Mouse (Mus musculus) intestine, postnatal 0 days (tissue): ENCODE data around the gene Gm3233. TPM values are rescaled to one million over a fixed set of nuclear protein-coding genes. Genes with fewer than 3 reads are reported as not detected.
"Not testable (repeated sequence)": the region's sequence is repeated elsewhere in the genome, so short reads cannot be mapped to it uniquely, and the experiment has no call there.

ENCODE experiments used
- ATAC-seq: fragments of 200-750 bp; cut with Nextera tagmentation; 2 replicates; pipeline ENCODE4 v1.8.0; 2017; ENCODE audit warnings: mild to moderate bottlenecking, moderate TSS enrichment, moderate library complexity
- H3K27ac ChIP-seq: fragments of 300-500 bp; sonication (generic); 2 replicates; pipeline ENCODE4 v1.5.1; 2014; ENCODE audit warnings: mild to moderate bottlenecking, low read depth, low read length, moderate library complexity
- H3K27me3 ChIP-seq: fragments of 300-500 bp; sonication (generic); replicated peaks from 2 replicates; pipeline ENCODE4 v1.6.1; 2014; ENCODE audit warnings: low read length, mixed read lengths; ENCODE audit not compliant: control insufficient read depth, insufficient read depth
- H3K36me3 ChIP-seq: fragments of 300-500 bp; sonication (generic); 2 replicates; pipeline ENCODE4 v1.6.1; 2014; ENCODE audit warnings: mild to moderate bottlenecking, moderate library complexity; ENCODE audit not compliant: control insufficient read depth, insufficient read depth
- H3K4me1 ChIP-seq: fragments of 300-500 bp; sonication (generic); replicated peaks from 2 replicates; pipeline ENCODE4 v1.6.1; 2014; ENCODE audit warnings: antibody characterized with exemption, low read length, mixed read lengths; ENCODE audit not compliant: control insufficient read depth, insufficient read depth
- H3K4me2 ChIP-seq: fragments of 300-500 bp; sonication (generic); replicated peaks from 2 replicates; pipeline ENCODE4 v1.6.1; 2014; ENCODE audit warnings: low read depth, mild to moderate bottlenecking, moderate library complexity
- H3K4me3 ChIP-seq: fragments of 300-500 bp; sonication (generic); 2 replicates; pipeline ENCODE4 v1.5.1; 2014; ENCODE audit warnings: low read depth, low read length
- H3K9ac ChIP-seq: fragments of 300-500 bp; sonication (generic); 2 replicates; pipeline ENCODE4 v1.6.1; 2014; ENCODE audit warnings: mild to moderate bottlenecking, low read depth, low read length
- H3K9me3 ChIP-seq: fragments of 300-500 bp; sonication (generic); 2 replicates; pipeline ENCODE4 v1.6.1; 2016; ENCODE audit warnings: mixed run types; ENCODE audit not compliant: control insufficient read depth
- CTCF ChIP-seq: sonication (generic); IDR thresholded peaks from 2 replicates; pipeline ENCODE4 v1.5.1; 2016; ENCODE audit warnings: low read depth, mild to moderate bottlenecking, control low read depth, antibody characterized with exemption, moderate library complexity
- WGBS: fragments of 180-500 bp; shearing (Covaris S2); extraction: QIAGEN DNeasy Blood & Tissue Kit; methylation state at CpG from one replicate; pipeline ENCODE4 v1.1.7; 2014; 5-methylcytosine and 5-hydroxymethylcytosine counted together
- polyA plus RNA-seq: library from polyadenylated mRNA; unstranded; fragments of >200 nt; fragmentation: Nextera tagmentation; extraction: Ambion mirVana; gene quantifications from 2 replicates; pipeline ENCODE4 v1.2.1, GENCODE M21; 2015

The Gm3233 gene
- polyA plus RNA-seq, 1 experiment from 2014 or later: not detected

DNA sequence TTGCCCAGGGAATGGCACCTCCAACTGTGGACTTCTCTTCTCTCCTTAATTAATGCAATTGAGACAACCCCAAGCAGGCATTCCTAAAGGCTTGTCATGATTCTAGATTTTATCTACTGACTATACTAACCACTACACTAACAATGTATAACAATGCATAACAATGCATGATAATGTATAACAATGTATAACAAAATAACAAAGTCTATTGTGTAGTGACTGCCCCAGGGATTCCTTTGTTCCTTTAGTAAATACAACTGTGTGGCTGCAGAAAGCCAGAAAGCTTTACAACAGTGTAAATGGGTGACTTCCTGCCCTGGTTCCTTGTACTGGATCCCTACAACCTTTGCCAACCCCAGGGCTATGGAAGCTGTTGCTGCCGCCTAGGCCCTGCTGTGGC, 23.6 kb downstream of the Gm3233 start:
- 97% methylated on average over 1 of the region's 1 CpGs for WGBS
- TF ChIP-seq CTCF: no peak
- Histone ChIP-seq H3K4me2 (no peak overlapping the region), H3K9me3 (no peaks in the 10 kb centered on the region), H3K27ac (no peak overlapping the region), H3K4me3 (no peak overlapping the region), H3K4me1 (no peaks in the 10 kb centered on the region), H3K36me3 (no peaks in the 10 kb centered on the region), H3K9ac (no peak overlapping the region), H3K27me3 (no peaks in the 10 kb centered on the region)
- no peak for ATAC-seq

DNA sequence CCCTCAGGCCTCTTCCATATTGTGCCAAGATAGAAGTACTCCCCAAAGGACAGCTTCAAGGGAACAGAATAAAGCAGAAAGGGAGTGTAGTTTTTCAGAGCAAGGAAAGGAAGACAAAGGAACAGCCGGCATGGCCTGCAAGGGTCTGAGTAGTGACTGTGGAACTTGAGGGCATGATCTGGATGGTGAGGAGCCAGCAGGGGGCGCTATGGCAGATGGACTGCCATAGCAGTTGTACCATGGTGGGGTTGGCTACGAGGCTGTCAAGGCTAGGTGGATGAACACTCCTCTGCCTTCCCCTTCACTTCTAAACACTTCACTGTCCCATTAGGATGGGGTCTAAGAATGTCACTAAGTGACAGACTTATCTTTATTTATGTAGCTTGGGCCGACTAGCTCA, 30.2 kb downstream of the Gm3233 start:
- peak; percentile 64 for TF ChIP-seq CTCF
- 46% methylated on average over 4 of the region's 4 CpGs for WGBS
- Histone ChIP-seq H3K4me3 (no peak overlapping the region), H3K4me1 (no peaks in the 10 kb centered on the region), H3K9ac (no peak overlapping the region), H3K9me3 (no peaks in the 10 kb centered on the region), H3K27ac (no peak overlapping the region), H3K27me3 (no peaks in the 10 kb centered on the region), H3K4me2 (no peak overlapping the region), H3K36me3 (no peaks in the 10 kb centered on the region)
- ATAC-seq: no peak

DNA sequence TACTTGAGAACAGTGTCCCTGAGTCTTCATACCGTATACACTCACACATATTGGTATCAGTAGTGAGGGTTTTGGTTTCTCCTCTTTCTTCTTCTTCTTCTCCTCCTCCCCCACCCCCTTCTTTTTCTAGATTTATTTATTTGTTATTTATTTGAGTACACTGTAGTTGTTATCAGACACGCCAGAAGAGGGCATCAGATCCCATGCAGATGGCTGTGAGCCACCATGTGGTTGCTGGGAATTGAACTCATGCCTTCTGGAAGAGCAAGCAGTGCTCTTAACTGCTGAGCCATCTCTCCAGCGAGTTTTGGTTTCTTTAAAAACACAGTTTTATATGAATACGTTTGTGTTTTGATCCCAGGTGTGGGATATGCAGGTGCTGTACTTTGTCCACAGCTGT, 31.2 kb downstream of the Gm3233 start:
- ATAC-seq: no peak
- WGBS: 77% methylated on average over 4 of the region's 4 CpGs
- H3K4me3 ChIP-seq: no peak overlapping the region

DNA sequence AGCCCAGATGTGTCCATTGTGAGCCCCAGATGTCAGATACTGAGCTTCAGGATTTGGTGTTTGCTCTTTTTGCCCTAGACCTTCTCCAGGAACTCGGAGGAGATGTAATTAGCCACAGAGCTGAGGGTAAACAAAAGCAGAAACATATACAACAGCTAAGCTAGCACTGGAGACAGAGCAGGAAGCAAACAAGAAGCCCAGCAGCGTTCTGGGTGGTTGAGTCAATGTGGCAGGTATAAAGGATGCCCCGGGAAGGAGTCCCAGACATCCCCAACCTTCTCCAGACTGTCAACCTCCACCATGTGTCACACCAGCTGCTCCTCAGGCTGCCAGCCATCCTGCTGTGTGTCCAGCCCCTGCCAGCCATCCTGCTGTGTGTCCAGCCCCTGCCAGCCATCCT, 33.3 kb downstream of the Gm3233 start, which contains the start of gene Gm10100:
TSS of gene Gm10100 (plus strand) at position 301 of the 400 bp plus-strand sequence.
- Histone ChIP-seq H3K4me3 (no peak within 1 kb of the TSS), H3K4me1 (no peaks in the 10 kb centered on the region), H3K9ac (no peak within 1 kb of the TSS), H3K4me2 (no peak within 1 kb of the TSS), H3K27me3 (no peaks in the 10 kb centered on the region), H3K27ac (no peak within 1 kb of the TSS), H3K9me3 (no peaks in the 10 kb centered on the region), H3K36me3 (no peaks in the 10 kb centered on the region)
- no peak for ATAC-seq
- no peak for TF ChIP-seq CTCF
- 28% methylated on average over 3 of the region's 3 CpGs for WGBS

More for the DNA sequence above, 31.2 kb downstream of the Gm3233 start:
- H3K4me2 ChIP-seq: no peak overlapping the region
- no peaks in the 10 kb centered on the region for H3K9me3 ChIP-seq
- peak; percentile 45 for TF ChIP-seq CTCF
- no peaks in the 10 kb centered on the region for H3K27me3 ChIP-seq
- no peak overlapping the region for H3K9ac ChIP-seq
- H3K36me3 ChIP-seq: no peaks in the 10 kb centered on the region
- no peaks in the 10 kb centered on the region for H3K4me1 ChIP-seq
- no peak overlapping the region for H3K27ac ChIP-seq

DNA sequence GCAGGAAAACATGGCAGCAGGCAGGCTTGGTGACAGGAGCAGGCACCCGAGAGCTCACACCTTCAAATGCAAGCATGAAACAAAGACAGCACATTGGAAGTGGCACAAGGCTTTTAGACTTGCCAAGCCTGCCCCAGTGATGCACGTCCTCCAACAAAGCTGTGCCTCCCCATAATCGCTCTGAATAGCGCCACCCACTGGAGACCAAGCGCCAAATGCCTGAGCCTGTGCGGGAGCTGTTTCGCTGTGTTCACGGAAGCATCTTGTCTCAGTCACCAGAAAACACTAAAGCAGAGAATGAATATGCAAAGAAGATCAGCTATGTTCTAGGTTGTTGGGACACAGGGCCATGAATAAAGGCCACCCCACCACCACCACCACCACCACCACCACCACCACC, 34.6 kb downstream of the Gm3233 start:
- Histone ChIP-seq H3K9me3 (no peaks in the 10 kb centered on the region), H3K27me3 (no peaks in the 10 kb centered on the region), H3K27ac (no peak overlapping the region), H3K36me3 (no peaks in the 10 kb centered on the region), H3K4me1 (no peaks in the 10 kb centered on the region), H3K4me2 (no peak overlapping the region), H3K4me3 (no peak overlapping the region), H3K9ac (no peak overlapping the region)
- peak; percentile 31 for TF ChIP-seq CTCF
- 79% methylated on average over 8 of the region's 8 CpGs for WGBS
- ATAC-seq: no peak

DNA sequence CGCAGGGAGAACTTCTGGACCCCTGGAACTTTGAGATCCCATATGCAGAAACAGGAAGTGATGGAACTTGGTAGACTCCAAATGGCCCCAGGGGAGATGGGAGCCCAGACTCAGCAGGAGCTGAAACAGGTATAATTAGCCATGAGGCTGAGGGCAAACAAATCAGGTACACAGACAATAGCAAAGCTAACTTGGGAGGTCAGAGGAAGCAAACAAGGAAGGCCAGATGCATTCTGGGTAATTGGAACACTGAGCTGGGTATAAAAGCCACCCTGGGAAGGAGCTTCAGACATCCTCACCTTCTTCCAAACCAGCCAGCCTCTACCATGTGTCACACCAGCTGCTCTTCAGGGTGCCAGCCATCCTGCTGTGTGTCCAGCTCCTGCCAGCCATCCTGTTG, 39.2 kb downstream of the Gm3233 start, which contains the start of gene Krtap12-1:
TSS of gene Krtap12-1 (plus strand) at position 301 of the 400 bp plus-strand sequence.
- ATAC-seq, H3K4me1 ChIP-seq, H3K4me2 ChIP-seq, H3K4me3 ChIP-seq, H3K9me3 ChIP-seq, H3K36me3 ChIP-seq, H3K9ac ChIP-seq, H3K27ac ChIP-seq, H3K27me3 ChIP-seq: not testable (repeated sequence)
- 83% methylated on average over 1 of the region's 1 CpGs for WGBS

DNA sequence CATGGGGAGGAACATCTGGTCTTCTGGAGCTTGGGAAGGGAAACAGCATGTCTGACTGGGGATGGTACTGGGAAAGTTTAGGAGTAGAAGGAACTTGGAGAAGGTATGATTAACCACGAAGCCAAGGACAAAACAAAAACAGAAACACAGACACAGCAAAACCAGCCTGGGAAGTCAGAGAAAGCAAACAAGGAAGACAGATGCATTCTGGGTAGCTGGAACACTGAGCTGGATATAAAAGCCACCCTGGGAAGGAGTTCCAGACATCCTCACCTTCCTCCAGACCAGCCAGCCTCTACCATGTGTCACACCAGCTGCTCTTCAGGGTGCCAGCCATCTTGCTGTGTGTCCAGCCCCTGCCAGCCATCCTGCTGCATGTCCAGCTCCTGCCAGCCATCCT, 44.0 kb downstream of the Gm3233 start, which contains the start of gene Gm10142:
TSS of gene Gm10142 (plus strand) at position 301 of the 400 bp plus-strand sequence.
- 85% methylated on average over 1 of the region's 1 CpGs for WGBS
- Histone ChIP-seq H3K4me1 (no peaks in the 10 kb centered on the region), H3K27ac (no peak within 1 kb of the TSS), H3K36me3 (no peaks in the 10 kb centered on the region), H3K4me2 (no peak within 1 kb of the TSS), H3K9ac (no peak within 1 kb of the TSS), H3K4me3 (no peak within 1 kb of the TSS), H3K27me3 (no peaks in the 10 kb centered on the region), H3K9me3 (no peaks in the 10 kb centered on the region)
- no peak for ATAC-seq
- no peak for TF ChIP-seq CTCF
